Mouse (Mus musculus) cortical plate, adult 2 months (tissue): Measurements from ENCODE around the gene Map2k4. TPM values are rescaled to one million over a fixed set of nuclear protein-coding genes. Genes with fewer than 3 reads are reported as not detected.

Experiments used
- H3K27ac ChIP-seq: fragments of 200-500 bp; 2 replicates; pipeline ENCODE4 v1.5.1; 2012; ENCODE audit warnings: low read length, control low read depth, inconsistent platforms; ENCODE audit not compliant: insufficient read depth
- H3K4me1 ChIP-seq: fragments of 200-500 bp; 2 replicates; pipeline ENCODE4 v1.6.1; 2011; ENCODE audit warnings: low read length; ENCODE audit not compliant: control insufficient read depth, insufficient read depth
- H3K4me3 ChIP-seq: fragments of 200-500 bp; 2 replicates; pipeline ENCODE4 v1.5.1; 2011; ENCODE audit warnings: mild to moderate bottlenecking, low read length, control low read depth; ENCODE audit not compliant: insufficient read depth
- CTCF ChIP-seq: fragments of 200-500 bp; IDR thresholded peaks from 2 replicates; pipeline ENCODE4 v1.5.1; 2011; ENCODE audit warnings: mild to moderate bottlenecking, control low read depth, low read length; ENCODE audit not compliant: insufficient read depth; ENCODE audit errors: extremely low read depth
- POLR2A ChIP-seq: fragments of 200-500 bp; IDR thresholded peaks from 2 replicates; pipeline ENCODE4 v1.6.1; 2011; ENCODE audit warnings: mild to moderate bottlenecking, low read length, control low read depth; ENCODE audit not compliant: insufficient read depth; ENCODE audit errors: extremely low read depth
- polyA plus RNA-seq: library from polyadenylated mRNA; depleted of rRNA; stranded (reverse); fragments of >200 nt; gene quantifications from 2 replicates; pipeline ENCODE4 v1.2.3, GENCODE M21; 2012; rRNA removed

Map2k4 gene
- polyA plus RNA-seq, 1 experiment: 130 TPM

DNA sequence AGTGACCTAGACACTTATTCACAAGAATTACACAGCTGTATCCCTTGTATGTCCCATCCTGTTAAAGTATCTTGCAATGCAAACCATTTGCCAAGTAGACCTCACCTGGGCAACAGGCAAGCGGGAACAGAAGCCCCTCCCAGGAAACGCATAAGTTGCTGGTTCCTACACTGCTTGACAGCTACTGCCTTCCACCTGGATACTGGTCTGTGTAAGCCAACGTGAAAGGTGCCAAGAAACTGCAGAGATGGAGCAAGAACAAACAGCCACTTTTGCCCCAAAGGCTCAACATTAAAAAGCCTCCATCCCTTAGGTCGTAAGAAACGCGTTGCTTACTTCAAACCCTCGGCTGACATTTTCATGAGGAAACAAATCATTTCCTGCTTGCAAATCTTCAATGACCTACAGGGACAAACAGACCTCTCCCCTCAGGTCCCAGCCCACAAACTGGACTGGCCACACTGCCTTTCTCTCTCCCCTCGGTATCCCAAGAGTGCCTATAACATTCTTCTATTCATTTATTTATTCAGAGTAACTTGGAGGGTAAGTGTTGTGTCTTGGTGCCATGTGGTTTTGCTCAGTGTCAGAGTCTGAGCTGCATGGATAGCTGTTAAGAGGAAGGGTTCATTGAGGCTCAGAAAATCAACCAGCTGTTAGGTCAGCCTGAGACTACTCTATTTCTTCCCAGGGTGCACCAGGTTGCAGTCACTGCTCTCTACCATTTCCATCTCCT lies 126.1 kb downstream of the Map2k4 start:
- Histone ChIP-seq H3K27ac (no peak overlapping the region), H3K4me3 (no peak overlapping the region), H3K4me1 (no peaks in the 10 kb centered on the region)
- no peak for TF ChIP-seq CTCF
- no peak for TF ChIP-seq POLR2A

DNA sequence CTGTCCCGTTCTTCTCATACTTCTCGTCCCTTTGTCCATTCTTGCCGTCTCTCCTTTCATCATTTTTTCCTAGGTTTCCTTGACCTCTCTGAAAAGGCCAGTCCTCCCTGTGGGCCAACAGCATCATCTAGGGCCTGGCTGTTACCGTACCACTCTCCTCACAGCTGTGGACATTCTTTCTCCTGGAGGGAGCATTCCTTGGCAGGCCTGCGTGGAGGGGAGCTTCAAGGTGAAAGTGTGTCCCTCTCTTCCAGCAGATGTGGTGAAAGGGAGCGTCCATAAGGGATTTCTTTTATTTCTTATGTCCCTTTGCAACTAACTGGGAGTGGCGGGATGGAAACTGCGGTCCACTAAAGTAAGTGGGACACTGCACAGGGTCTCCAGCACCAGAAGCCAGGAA lies 134.2 kb downstream of the Map2k4 start:
- TF ChIP-seq CTCF: no peak
- no peak for TF ChIP-seq POLR2A
- H3K4me1 ChIP-seq: no peaks in the 10 kb centered on the region
- no peak overlapping the region for H3K4me3 ChIP-seq
- no peak overlapping the region for H3K27ac ChIP-seq

DNA sequence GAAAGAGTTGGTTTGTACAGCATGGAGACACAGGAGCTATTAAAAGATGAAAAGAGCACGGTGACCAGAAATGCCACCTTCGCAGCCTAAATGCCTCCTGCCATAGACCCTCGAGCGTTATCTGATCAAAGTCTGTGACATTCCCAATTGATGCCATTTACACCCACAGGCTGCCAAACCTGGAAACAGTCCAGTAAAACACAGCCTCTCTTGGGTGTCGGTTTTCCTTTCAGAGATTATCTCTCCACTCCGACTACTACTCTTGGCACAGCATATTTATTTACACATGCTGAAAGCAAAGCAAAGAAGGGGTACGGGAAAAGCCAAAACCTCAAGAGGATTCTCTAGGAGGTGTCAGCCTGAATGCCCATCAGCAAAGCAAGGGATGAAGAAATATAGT lies 136.7 kb downstream of the Map2k4 start:
- Histone ChIP-seq H3K4me3 (no peak overlapping the region), H3K27ac (no peak overlapping the region), H3K4me1 (no peaks in the 10 kb centered on the region)
- TF ChIP-seq CTCF (no peak), POLR2A (no peak)

DNA sequence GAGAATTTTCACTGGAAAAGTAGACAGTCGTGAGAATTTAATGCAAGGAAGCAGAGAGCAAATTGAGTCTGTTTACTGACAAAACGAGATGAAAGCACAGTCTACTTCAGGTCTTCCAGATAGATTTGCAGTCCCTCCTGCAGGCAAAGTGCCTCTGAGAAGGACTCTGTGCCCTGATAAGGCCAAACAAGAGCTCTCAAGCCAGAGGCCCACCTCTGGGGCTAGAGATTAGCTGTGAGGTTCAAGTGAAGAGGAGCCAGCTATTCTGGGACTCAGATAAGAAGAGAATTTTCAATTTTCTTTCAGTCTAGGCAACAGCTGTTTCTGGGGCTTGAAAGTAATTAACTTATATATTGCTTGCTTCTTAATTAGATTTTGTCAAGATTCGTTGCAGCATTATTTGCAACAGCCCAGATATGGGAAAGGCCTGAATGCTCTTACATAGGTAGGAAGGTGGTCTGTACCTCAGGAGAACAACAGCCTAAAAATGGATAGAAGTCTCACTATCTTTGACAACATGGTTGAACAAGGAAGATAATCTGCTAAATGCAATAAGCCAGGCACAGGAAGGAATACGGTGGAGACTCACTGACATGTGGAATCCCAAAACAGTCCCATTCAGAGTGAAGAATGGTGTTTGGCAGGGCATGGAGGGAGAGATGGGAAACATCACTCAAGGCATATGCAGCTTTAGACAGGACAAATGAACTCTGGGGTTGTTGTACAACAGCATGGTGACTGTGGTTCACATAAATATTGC lies 138.0 kb downstream of the Map2k4 start:
- no peaks in the 10 kb centered on the region for H3K4me1 ChIP-seq
- no peak overlapping the region for H3K4me3 ChIP-seq
- no peak for TF ChIP-seq POLR2A
- TF ChIP-seq CTCF: no peak
- H3K27ac ChIP-seq: no peak overlapping the region

DNA sequence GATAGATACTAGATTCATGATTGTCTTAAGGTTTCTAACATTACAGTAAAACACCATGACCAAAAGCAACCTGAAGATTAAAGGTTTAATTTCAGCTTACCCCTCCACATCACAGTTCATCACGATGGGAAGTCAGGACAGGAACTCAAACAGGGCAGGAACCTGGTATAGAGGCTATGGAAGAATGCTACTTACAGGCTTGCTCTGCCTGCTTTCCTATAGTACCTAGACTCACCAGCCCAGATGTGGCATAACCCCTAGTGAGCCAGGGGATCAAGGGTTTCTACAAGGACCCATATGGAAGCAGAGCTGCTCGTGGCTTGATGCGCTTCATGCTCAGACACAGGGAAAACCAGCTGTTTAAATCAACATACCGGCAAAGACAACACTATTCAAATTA lies 138.6 kb downstream of the Map2k4 start:
- Histone ChIP-seq H3K4me3 (no peak overlapping the region), H3K27ac (no peak overlapping the region), H3K4me1 (no peaks in the 10 kb centered on the region)
- TF ChIP-seq CTCF (no peak), POLR2A (no peak)

DNA sequence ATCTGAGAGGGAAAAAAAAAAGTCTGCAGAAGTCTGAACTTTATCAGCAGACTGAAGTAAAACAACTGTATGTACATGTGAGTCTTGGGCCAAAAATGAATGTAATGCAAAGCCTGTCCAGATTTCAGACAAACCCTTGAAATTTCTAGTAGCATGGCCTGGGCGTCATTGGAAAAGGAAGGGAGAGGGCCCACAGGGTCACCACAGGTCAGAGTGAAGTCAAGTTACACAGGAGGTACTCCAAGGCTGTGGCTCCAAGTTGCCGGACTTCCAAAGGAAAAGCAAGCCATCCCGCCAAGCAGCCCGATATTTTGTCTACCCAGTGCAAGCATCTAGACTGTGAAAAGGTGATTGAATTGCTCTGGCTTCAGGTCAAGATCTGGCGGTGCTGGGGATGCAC lies 141.8 kb downstream of the Map2k4 start:
- Histone ChIP-seq H3K4me1 (no peaks in the 10 kb centered on the region), H3K27ac (no peak overlapping the region), H3K4me3 (no peak overlapping the region)
- no peak for TF ChIP-seq POLR2A
- no peak for TF ChIP-seq CTCF

DNA sequence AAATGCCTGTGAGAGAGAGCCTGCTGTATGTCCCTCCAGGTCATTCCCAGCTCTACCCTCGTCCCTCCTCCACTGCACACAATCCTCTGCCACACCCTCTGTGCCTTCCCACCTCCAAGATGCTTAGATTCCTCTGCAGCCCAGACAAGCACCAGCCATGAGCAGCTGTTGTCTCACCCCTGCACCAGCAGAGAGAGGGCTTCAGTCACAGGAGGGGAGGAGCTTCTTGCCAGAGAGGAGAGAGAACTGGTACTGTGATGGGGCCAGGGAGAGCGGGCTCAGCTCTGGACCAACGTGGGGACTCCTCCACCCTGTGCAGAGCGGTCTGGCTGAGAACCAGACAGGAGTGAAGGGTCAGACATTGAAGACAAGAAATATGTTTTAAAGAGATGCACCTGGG lies 143.6 kb downstream of the Map2k4 start:
- no peak for TF ChIP-seq POLR2A
- no peak overlapping the region for H3K27ac ChIP-seq
- H3K4me3 ChIP-seq: no peak overlapping the region
- H3K4me1 ChIP-seq: no peaks in the 10 kb centered on the region

DNA sequence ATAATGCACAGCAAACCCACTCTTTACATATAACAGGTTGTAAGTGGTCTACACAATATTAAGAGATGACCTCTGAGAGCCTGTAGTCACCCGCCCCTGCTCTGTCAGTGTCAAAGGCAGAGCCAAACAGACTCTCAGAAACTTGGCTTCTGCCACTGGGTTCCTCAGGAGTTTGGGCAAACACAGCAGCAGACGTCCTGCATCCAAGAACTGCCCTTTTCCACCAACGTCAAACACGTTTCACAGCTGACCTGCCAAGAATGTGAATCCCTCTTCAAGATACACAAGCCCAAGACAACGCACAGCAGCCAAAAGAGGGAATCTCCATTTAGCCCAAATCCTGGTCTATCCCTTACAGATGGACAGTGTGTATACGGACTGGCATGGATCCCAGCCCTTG lies 147.8 kb downstream of the Map2k4 start:
- H3K4me3 ChIP-seq: no peak overlapping the region
- H3K27ac ChIP-seq: no peak overlapping the region
- TF ChIP-seq POLR2A (no peak), CTCF (no peak)
- no peaks in the 10 kb centered on the region for H3K4me1 ChIP-seq

Other genes with a start within 250 kb of the Map2k4 start
- gene Zkscan6, start 18.9 kb upstream of the Map2k4 start, polyA plus RNA-seq: 12.4 and 12.5 TPM in 2 replicates